Mouse (Mus musculus) spleen, adult 2 months (tissue): ENCODE measurements around the gene Fadd. TPM values are rescaled to one million over a fixed set of nuclear protein-coding genes. Genes with fewer than 3 reads are reported as not detected.

ENCODE experiments used
- DNase-seq, 2 experiments: peaks; one replicate each; pipeline versions ENCODE4 v3.0.0 to v3.0.0-alpha.2; 2012 to 2021; ENCODE audit warnings: low spot score in 2 of 2, low read depth in 1 of 2
- H3K27ac ChIP-seq: fragments of 200-500 bp; 2 replicates; pipeline ENCODE4 v1.5.1; 2012; ENCODE audit warnings: low read length, inconsistent platforms; ENCODE audit not compliant: insufficient read depth
- H3K27me3 ChIP-seq: fragments of 200-500 bp; 2 replicates; pipeline ENCODE4 v1.6.1; 2012; ENCODE audit warnings: mild to moderate bottlenecking, moderate library complexity, low read length, inconsistent platforms; ENCODE audit not compliant: control insufficient read depth, insufficient read depth
- H3K36me3 ChIP-seq: fragments of 200-500 bp; 2 replicates; pipeline ENCODE4 v1.6.1; 2012; ENCODE audit warnings: mild to moderate bottlenecking, low read length, inconsistent platforms; ENCODE audit not compliant: control insufficient read depth, insufficient read depth
- H3K4me1 ChIP-seq: fragments of 200-500 bp; 2 replicates; pipeline ENCODE4 v1.6.1; 2011; ENCODE audit warnings: inconsistent platforms; ENCODE audit not compliant: control insufficient read depth, insufficient read depth, insufficient read length
- H3K4me3 ChIP-seq: fragments of 200-500 bp; 2 replicates; pipeline ENCODE4 v1.5.1; 2011; ENCODE audit warnings: mild to moderate bottlenecking, inconsistent platforms; ENCODE audit not compliant: insufficient read depth, insufficient read length; ENCODE audit errors: extremely low read depth
- CTCF ChIP-seq: fragments of 200-500 bp; IDR thresholded peaks from 2 replicates; pipeline ENCODE4 v1.5.1; 2011; ENCODE audit warnings: mild to moderate bottlenecking, inconsistent platforms; ENCODE audit not compliant: insufficient read depth, insufficient read length, insufficient replicate concordance; ENCODE audit errors: extremely low read depth
- POLR2A ChIP-seq: fragments of 200-500 bp; IDR thresholded peaks from 2 replicates; pipeline ENCODE4 v1.6.1; 2011; ENCODE audit warnings: low read depth, low read length, inconsistent platforms
- WGBS: fragments of 180-500 bp; shearing (Covaris S2); methylation state at CpG from one replicate; pipeline ENCODE4 v1.1.7; 2018; 5-methylcytosine and 5-hydroxymethylcytosine counted together
- polyA plus RNA-seq: library from polyadenylated mRNA; depleted of rRNA; stranded (reverse); fragments of >200 nt; gene quantifications from 2 replicates; pipeline ENCODE4 v1.2.3, GENCODE M21; 2012

Fadd gene
- polyA plus RNA-seq, 1 experiment = 9.1 TPM

DNA sequence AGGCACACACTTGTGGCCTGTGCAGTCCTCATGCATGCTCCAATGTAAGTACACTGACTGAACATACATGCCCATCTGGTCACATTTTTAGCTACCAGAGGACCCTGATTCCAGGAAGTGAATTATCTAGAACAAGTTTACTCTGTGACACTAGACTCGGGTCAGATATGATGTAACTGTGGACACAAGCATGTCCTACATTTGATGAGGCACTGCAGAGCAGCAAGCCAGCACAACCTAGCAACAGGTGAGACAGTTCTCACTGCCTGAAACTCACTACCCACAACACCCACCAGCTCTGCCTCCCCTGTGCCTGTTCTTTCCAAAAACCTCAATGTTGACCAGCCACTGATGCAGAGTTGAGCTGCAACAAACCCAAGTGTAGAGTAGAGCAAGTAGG, 31.5 kb downstream of the Fadd start:
- H3K4me3 ChIP-seq = no peak overlapping the region
- WGBS = 57% methylated on average over 1 of the region's 1 CpGs
- 0 out of 2 replicates have a peak, but pooled peaks cover 3% of the 10 kb centered on the region for H3K36me3 ChIP-seq
- TF ChIP-seq CTCF (no peak), POLR2A (no peak)
- no peaks in the 10 kb centered on the region for H3K27me3 ChIP-seq
- H3K4me1 ChIP-seq = peaks cover 5% of the 10 kb centered on the region
- no peak overlapping the region for H3K27ac ChIP-seq
- DNase-seq = no peak

DNA sequence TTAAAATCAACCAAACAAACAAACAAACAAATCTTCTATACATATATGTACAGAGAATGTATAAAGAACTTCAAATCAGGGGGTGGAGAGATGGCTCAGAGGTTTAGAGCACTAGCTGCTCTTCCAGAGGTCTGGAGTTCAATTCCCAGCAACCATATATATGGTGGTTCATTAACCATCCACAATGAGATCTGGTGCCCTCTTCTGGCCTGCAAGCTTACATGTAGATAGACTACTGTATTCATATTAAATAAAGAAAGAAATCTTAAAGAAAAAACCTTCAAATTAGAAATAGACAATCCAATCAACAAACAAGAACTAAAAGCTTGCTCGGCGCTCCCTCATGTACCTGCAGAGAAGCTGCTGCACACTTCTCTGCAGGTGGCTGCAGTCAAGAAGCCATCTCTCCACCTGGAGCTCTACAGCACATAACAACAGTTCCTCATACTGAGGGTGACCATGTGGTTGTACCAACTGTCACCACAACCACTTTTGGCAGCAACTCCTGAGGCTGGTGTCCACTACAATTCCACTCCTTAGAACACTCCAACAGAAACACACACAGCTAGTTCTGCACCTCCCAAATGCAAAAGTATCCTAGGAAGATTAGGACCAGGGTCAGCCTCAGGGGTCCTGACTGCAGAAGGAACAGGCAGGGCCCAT, 32.2 kb downstream of the Fadd start:
- H3K4me3 ChIP-seq = no peak overlapping the region
- DNase-seq = no peak
- no peaks in the 10 kb centered on the region for H3K27me3 ChIP-seq
- peaks cover 5% of the 10 kb centered on the region for H3K4me1 ChIP-seq
- TF ChIP-seq CTCF = no peak
- no peak for TF ChIP-seq POLR2A
- 0 out of 2 replicates have a peak, but pooled peaks cover 3% of the 10 kb centered on the region for H3K36me3 ChIP-seq
- WGBS = 95% methylated on average over 2 of the region's 2 CpGs
- no peak overlapping the region for H3K27ac ChIP-seq

DNA sequence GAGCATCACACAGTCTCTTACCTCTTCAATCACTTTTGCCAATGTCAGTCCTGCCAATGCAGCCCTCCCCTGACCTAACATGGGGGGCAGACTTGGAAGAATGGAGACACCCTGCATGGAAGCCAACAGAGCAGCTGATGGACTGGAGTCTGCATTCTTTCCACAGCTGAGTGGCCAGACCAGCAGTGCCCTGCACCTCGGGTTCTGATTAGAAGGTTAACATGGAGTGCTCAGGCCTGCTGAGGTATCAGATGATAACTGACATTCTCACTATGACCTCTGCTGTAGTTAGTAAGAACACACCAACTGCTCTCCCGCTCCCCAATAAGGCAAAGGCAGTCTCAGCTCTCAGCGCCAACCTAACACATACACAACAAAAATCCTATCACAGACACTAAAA, 37.0 kb downstream of the Fadd start:
- WGBS = 94% methylated on average over 3 of the region's 3 CpGs
- DNase-seq = no peak
- no peak overlapping the region for H3K4me3 ChIP-seq
- H3K36me3 ChIP-seq = peaks cover 3% of the 10 kb centered on the region; the same call in 1 of the 2 replicates
- H3K27me3 ChIP-seq = no peaks in the 10 kb centered on the region
- H3K27ac ChIP-seq = no peak overlapping the region
- TF ChIP-seq CTCF (no peak), POLR2A (no peak)
- H3K4me1 ChIP-seq = no peaks in the 10 kb centered on the region

DNA sequence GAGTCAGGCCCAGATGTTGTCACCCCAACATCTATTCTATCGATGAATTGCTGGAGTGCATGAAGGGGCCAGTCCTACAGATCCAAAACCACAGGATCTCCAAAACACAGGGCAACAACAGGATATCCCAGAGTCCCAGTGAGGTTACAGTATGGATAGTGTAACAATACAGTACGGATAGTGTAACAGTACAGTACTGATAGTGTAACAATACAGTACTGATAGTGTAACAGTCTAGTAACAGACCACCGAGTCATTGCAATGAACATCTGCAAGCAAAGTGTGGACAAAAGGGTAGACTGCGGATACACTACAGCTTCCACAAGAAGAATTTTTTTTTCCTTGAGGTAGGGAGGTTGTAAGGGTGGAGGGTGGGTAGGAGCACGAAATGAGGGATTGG, 40.9 kb downstream of the Fadd start:
- peaks cover 1% of the 10 kb centered on the region; the same call in 1 of the 2 replicates for H3K36me3 ChIP-seq
- DNase-seq = no peak

DNA sequence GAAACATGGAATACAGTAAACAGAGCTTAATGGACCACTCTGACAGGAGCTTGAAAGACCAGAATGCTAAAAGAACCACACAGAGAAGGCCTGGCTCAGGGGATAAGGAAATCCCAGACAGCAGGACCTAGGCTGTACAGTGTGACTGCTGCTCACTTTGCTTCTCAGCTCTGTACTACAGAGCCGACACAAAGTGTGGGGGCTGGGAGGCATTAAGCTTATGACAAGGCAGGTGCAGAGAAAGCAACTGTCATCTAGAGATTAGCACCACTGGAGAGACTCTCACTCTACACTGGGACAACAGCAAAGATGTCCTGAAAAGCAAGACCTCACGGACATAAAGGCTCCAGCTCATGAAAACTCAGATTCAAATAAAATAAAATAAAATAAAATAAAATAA, 43.1 kb downstream of the Fadd start:
- 75% methylated on average over 2 of the region's 2 CpGs for WGBS
- Histone ChIP-seq H3K4me3 (no peak overlapping the region), H3K27me3 (no peaks in the 10 kb centered on the region), H3K27ac (no peak overlapping the region), H3K4me1 (no peaks in the 10 kb centered on the region; the same call in 1 of the 2 replicates), H3K36me3 (peaks cover 1% of the 10 kb centered on the region; the same call in 1 of the 2 replicates)
- no peak for DNase-seq
- no peak for TF ChIP-seq POLR2A
- no peak for TF ChIP-seq CTCF

More for the DNA sequence above, 40.9 kb downstream of the Fadd start:
- Histone ChIP-seq H3K4me3 (no peak overlapping the region), H3K27ac (no peak overlapping the region), H3K4me1 (no peaks in the 10 kb centered on the region), H3K27me3 (no peaks in the 10 kb centered on the region)
- TF ChIP-seq POLR2A (no peak), CTCF (no peak)
- 91% methylated on average over 5 of the region's 5 CpGs for WGBS

DNA sequence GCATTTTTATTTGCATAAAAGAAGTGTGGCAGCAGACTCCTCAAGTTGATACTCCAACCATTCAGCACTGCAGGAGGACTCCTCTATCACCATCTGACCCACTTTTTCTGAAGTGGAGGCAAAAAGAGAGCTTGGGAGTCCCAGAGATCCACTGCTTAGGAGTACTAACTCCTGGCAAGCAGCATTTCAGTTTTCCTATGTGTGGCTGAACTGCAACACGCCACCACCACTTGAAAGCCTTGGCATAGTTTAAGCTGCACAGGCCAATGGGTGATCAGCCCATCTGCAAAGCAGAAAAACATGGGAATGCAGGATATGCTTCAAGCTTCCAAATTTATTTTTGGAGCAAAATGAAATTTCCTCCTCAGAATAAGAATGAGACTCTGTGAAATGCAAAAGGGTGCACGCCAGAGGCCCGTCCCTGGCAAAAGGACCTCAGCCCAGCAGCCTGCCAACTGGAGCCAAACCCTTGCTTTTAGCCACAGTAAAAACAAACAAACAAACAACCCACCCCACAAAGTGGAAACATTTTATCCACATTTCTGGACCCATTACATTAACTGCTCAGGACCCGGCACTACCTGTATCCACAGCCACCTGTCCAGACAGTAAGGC, 44.1 kb downstream of the Fadd start:
- Histone ChIP-seq H3K4me3 (no peak overlapping the region), H3K27me3 (no peaks in the 10 kb centered on the region), H3K36me3 (0 out of 2 replicates have a peak, but pooled peaks cover 1% of the 10 kb centered on the region), H3K27ac (no peak overlapping the region), H3K4me1 (no peaks in the 10 kb centered on the region; the same call in 1 of the 2 replicates)
- DNase-seq = no peak
- no peak for TF ChIP-seq POLR2A
- TF ChIP-seq CTCF = no peak
- 93% methylated on average over 4 of the region's 4 CpGs for WGBS

DNA sequence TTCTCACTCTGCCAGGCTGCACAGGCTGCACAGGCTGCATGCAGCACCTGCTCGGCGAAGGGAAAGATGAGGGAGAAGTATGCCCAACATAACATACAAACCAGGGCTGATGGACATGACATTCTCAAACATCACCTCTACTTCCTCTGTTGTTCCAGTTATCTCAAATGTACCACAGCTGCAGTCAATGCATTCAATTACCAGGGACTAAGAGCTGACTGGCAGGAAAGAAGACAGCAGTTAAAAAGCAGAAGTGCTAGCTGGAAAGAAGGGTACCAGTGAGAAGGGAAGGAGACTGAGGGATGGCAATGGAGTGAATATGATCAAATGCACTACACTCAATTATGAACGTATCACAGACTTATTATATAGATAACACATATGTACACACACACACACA, 45.9 kb downstream of the Fadd start:
- Histone ChIP-seq H3K27ac (no peak overlapping the region), H3K4me3 (no peak overlapping the region), H3K36me3 (0 out of 2 replicates have a peak, but pooled peaks cover 1% of the 10 kb centered on the region), H3K4me1 (peaks cover 4% of the 10 kb centered on the region; the same call in 1 of the 2 replicates), H3K27me3 (no peaks in the 10 kb centered on the region)
- WGBS = 64% methylated on average over 3 of the region's 3 CpGs
- TF ChIP-seq POLR2A (no peak), CTCF (no peak)
- DNase-seq = no peak
